Mouse (Mus musculus) adrenal gland (tissue): ENCODE results near the gene Insc.
"Not testable (repeated sequence)": the region's sequence is repeated elsewhere in the genome, so short reads cannot be mapped to it uniquely, and the experiment has no call there.

ENCODE experiments used
- intact Hi-C: fragments of 180-260 bp; cut with DNase I; formaldehyde crosslinking; loops from one replicate; pipeline ENCODE4 v1.15.1; 2025
- long read RNA-seq, 2 experiments: library from polyadenylated mRNA; unstranded; transcript quantifications; one replicate each; pipeline ENCODE4 v2.0.0; 2020; ENCODE audit warnings: borderline replicate concordance in 1 of 2; ENCODE audit not compliant: insufficient replicate concordance in 1 of 2

Insc gene
- long read RNA-seq, experiment 1, result 0 reads
- long read RNA-seq, experiment 2, partial matches to known transcripts, result 0 of 1 reads
- long read RNA-seq, experiment 2, other reads (novel, unspliced or antisense), result 0 of 1 reads

DNA sequence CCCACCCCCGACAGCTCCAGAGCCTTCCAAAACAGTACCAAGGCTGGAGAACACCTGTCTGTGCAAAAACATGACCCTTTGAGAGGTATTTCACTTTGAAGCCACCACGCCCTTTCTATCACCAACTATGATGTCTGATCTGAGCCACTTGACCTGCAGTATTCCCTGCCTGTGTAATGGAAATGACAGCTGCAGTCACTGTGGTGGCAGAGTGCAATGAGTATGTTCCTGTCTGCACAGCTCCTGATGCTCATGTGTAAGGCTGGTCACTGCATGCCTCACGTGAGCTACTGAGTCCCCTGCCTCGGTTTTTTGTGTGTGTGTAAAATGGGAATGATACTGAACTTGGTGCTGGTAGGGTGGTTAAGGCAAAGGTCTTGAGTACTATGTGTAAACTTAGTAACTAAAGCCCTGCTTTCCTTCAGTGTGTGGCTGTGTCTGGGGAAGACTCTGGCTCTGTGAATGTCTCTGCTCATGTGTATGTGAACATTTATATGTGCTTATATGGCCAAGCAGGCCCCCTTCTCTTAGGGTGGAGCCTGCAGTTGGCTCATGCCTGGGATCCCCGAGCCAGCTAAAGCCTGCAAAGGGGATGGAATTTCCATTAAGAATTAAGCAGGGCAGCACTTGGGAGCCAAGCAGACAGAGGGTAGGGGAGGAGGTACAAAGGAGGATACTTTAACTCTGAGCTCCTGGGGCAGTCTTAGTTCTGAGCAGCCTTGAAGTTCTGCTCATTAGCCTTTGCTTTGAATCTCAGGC lies at the start of gene Insc:
Insc (plus strand) TSS at position 673 of the 759 bp plus-strand sequence.
- intact Hi-C loops, result no loop called here

GRCm38 (mm10) chr7:114700871-114701270 lies 42.6 kb upstream of the Insc start:
- intact Hi-C loops, result no loop called here

DNA sequence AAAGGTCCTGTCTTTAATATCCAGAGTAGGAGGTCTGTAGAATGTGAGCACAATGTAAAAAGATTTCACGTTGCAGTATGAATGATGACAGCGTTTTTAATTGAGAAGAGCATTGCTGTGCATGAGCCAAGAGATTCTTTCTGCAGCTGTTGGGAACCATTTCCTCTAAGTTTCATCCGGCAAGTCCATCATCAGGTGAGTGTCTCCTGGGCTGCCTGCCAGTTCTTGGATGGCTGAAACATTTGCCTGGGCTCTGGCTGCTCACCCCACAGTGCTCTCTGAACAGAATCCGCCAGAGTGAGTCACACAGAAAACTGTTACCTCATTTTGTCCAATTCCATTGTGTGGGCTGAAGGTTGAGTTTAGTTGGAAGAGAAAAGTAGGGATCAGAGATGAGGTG lies 36.8 kb upstream of the Insc start:
- intact Hi-C loops, result no loop called here

- intact Hi-C loops, result no loop called here
Measured at GRCm38 (mm10) chr7:114707398-114707797, 36.1 kb upstream of the Insc start.

DNA sequence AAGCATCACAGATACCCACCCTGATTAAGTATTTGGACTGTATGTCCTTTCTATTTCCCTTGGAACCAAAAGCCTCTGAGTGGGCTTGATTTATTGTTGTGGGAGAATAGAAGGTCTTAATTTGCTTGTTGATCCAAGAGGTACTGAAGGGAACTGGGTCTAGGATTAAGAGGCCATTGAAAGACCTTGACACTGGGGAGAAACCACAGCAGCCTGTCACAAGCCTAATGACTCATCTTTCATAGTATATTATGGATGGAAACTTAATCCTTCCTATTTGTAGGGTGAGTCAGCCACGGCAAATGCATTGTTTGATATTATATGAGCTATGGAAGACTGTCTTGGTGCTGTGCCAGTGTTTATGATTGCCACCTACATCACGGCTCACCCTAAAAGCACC lies 33.1 kb upstream of the Insc start:
- intact Hi-C loops, result no loop called here

DNA sequence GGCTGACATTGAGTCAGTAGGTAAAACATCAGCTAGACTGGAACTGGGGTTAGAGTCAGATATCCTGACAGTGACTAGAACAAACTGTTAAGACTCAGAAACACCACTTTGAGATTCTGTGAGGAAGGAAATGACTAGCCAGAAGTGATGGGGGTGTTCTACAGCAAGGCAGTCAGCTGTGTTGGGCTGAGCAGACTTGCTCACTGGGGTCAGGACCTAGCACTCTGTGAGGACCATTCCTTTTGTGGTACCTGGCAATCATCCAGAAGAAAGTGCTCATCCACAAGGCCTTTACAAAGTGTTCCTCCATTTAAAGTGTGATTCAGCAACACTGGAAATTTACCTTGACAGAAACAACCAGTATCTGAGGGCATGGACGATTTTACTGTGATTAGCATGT lies 31.0 kb upstream of the Insc start:
- intact Hi-C loops, result no loop called here

- intact Hi-C loops, result loop anchor here (2.0 kb wide), 1 partner anchor 25 kb away; no protein-coding TSS in a partner anchor
Measured at GRCm38 (mm10) chr7:114718300-114718699, 25.2 kb upstream of the Insc start, which contains the start of gene Calcb. Gene Calcb, plus strand, starts transcription at chr7:114718643.

GRCm38 (mm10) chr7:114719381-114720131 lies 23.9 kb upstream of the Insc start:
- intact Hi-C loops, result loop anchor here (2.0 to 5.0 kb wide), 2 partner anchors 27 to 137 kb away; no protein-coding TSS in a partner anchor

DNA sequence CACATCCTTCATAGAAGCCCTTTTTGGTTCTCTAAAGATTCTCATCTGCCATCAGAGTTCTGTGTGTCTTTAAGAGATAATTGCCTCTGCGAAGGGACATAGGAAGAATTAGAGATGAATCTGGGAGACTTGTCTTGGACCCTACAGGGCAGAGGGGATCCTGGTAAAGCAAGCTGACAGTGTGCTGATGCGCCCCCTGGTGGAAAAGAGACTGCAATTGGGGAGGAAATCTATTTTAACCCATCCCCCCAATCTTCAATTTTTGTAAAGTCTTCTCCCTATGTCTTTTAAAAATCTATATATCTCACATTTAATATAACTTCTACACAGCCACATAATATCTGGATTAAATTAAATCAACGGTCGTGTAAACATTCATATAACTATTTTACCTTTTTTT lies 13.8 kb upstream of the Insc start:
- intact Hi-C loops, result not testable (repeated sequence)

- intact Hi-C loops, result no loop called here
Measured at GRCm38 (mm10) chr7:114731175-114731574, 12.3 kb upstream of the Insc start.

- intact Hi-C loops, result loop anchor here (2.0 kb wide), 1 partner anchor 85 kb away; no protein-coding TSS in a partner anchor
Measured at GRCm38 (mm10) chr7:114731700-114732099, 11.8 kb upstream of the Insc start.

DNA sequence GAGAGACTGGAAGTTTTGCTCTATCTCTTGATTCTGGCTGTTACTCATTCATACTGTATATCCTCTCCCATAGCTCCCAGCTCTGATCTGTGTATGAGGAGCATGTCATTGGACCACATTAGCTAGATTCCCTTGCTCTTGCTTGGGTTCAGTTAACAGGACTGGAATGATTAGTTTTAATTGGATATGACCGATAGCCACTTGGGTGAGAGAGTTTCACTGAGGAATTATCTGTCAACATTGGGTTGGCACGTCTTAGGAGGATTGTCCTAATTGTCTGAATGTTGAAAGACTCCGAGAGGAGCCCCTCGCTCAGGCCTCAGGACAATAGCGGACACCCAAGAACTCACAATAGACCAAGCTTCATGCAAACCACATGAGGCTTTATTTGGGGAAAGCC lies 7.2 kb upstream of the Insc start:
- intact Hi-C loops, result no loop called here

DNA sequence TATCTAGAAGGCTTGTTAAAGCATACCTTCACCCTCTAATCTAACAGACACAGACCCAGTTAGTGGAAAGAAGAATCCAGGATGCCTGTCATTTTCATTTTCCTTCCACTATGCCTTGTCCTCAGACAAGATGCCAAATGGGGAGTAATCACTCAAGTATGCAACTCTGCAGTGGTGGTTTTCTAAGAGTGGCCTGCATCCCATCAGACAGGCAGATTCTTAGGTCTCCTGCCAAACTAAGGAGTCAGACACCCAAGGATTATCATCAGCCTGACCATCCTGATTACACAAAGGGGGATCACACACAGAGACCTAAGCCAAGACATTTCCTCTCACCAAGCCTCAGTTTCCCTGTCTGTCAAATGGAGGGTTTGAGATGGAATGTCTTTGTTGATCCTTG lies 5.3 kb upstream of the Insc start:
- intact Hi-C loops, result no loop called here

GRCm38 (mm10) chr7:114740360-114741165 lies 2.9 kb upstream of the Insc start:
- intact Hi-C loops, result no loop called here

- intact Hi-C loops, result no loop called here
Measured at GRCm38 (mm10) chr7:114744639-114745245, 1.2 kb downstream of the Insc start.

DNA sequence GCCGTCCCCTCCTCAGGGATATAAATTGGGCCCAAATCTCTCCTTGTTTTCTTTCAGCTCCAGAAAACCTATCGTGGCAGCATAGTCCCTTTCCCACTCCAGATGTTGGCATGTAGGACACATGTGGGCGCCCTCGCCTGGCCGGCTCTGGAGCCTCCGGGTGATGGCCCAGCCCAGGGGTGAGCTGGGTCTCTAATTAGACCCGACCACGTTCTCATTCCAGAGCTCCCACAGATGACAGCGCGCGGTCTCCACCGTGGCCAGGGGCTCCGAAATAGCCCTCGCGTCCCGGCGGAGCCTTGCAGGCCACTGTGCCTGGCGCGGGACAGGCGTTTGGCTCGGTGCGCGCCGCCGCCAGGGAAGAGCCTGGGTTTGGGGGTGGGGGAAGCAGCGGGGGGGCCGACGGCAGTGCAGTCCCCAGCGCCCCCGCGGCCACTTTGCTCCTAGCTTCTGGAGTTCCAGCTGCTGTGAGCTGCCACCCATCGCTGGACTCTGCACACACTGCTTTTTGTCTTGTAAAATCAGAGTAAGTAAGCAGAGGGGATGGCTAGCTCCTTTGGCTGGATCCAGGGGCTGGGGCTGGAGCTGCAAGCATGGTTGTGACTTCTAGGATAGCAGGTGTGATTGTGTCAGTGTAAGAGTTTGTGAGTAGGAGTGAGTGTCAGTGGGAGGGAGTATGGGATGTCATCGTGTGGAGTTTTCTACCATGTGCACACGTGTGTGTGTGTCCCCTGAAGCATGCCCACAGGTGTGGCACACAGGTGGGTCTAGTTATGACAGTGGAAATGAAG lies 2.2 kb downstream of the Insc start:
- intact Hi-C loops, result no loop called here

GRCm38 (mm10) chr7:114747596-114747995 lies 4.1 kb downstream of the Insc start:
- intact Hi-C loops, result no loop called here

DNA sequence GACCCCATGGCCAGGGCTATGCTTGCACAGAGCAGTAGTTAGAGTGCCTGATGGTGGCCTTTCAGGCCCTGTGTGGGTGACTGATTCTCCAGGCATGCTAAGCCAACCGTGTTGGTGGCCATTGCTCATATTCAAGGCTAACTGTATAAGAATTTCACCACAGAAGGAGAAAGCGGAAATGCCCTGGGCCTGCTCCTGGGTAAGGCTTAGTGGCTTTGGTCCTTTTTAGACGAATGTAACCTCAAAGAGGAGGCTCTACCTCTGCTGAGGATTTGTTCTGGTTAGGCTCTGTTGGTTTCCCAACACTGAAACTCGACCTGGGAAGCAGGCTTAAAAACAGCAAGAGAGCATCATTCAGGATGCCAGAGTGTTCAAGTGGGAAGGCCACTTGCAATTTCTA lies 4.7 kb downstream of the Insc start:
- intact Hi-C loops, result no loop called here

- intact Hi-C loops, result no loop called here
Measured at GRCm38 (mm10) chr7:114753471-114753870, 10.0 kb downstream of the Insc start.

DNA sequence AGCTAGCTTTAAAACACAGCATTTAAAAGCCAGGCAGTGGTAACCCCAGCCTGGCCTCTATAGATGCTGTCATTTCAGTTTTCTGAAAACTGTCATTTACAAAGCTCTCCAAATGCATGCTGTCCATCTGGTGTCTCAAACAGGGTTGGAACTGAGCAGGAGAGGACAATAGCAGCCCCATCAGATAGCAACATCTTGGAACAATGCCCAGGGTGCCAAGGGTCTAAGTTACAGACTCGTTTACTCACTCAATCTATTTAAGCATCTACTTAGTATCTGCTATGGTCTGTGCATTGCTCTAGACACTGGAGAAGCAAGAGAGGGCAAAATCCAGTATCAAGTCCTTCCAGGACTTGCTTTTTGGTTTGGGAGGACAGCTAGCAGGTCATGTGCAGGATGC lies 10.7 kb downstream of the Insc start:
- intact Hi-C loops, result no loop called here
